Mouse (Mus musculus) testis, adult 2 months (tissue): ENCODE data around the gene Gm42906.

Experiments
- CTCF ChIP-seq: fragments of 200-500 bp; IDR thresholded peaks from 2 replicates; pipeline ENCODE4 v1.5.1; 2012; ENCODE audit warnings: low read depth, mild to moderate bottlenecking, inconsistent platforms, low read length, moderate library complexity; ENCODE audit not compliant: control insufficient read depth, insufficient read depth, insufficient replicate concordance
- POLR2A ChIP-seq: fragments of 200-500 bp; IDR thresholded peaks from 2 replicates; pipeline ENCODE4 v1.6.1; 2012; ENCODE audit warnings: low read depth, mild to moderate bottlenecking, inconsistent platforms, low read length, moderate library complexity; ENCODE audit not compliant: control insufficient read depth

DNA sequence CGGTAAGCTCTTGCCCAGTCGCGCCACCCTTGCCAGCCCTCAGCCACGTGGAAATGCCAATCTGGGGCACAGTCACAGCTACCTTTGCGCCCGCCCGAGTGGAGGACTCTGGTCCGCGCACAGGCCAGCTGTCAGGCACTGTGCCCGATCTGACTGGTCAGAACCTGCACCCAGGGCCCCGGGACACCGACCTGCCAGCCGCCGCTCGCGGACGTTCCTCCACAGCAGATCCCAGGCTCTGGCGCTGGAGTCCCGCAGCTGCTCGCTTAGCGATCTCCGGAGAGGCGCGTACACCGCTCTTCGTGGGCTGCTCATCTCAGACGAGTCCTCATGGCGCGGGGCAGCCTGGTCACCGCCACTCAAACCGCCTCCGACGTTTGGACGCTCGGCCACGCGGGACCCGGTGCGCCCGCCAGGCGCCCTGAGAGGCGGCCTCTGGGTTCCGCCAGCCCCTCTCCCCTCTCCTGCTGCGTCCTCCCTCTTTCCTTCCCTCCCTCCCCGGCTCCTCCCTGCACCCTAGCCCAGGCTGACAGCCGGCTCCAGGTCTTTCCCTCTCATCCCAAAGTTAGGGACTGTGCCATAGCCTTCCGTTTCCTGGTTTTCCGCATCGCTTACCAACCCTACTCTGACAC, 194.4 kb downstream of the Gm42906 start, which contains the start of gene Stard13:
- TF ChIP-seq POLR2A (no peak), CTCF (no peak)
